Comparison of ENCODE assay signal across 8 mouse cellular contexts in the genomic region with DNA sequence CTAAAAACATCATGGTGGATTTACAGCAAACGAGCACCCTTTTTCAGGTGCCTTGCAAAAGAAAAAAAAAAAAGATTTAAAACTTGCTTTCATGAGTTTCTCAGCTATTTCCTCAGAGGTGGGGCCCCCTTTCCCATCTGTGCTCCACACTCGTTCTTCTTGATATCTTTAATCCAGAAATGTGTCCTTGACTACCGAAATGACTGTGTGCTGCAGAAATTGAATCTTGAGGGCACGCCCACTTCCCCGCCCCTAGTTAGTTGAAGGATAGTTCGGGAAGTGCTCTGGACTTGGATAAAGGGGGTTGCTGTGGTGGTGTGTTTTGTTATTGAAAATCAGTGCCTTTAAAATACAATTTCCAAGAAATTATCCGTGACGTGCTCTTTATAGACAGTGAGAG. TPM values are rescaled to one million over a fixed set of nuclear protein-coding genes. Genes with fewer than 3 reads are reported as not detected.
A peak's percentile ranks its signal among the peaks of the same experiment; 100 is the strongest.
DNase-seq lines count a peak whose midpoint lies in the region; ATAC-seq lines count a peak whose summit lies in the region.

No protein-coding gene starts in this region.

- no peak overlapping the region for H3K9ac ChIP-seq in forebrain, embryonic 16.5 days (replicated peaks; ENCODE audit: low read depth, low read length)
- H3K9ac ChIP-seq in hindbrain, embryonic 11.5 days (ENCODE audit: low read depth, low read length), result no peak overlapping the region
- H3K9ac ChIP-seq in limb, embryonic 12.5 days (replicated peaks), result 0 out of 2 replicates have a peak overlapping the region, but pooled peaks have one; percentile 24
- no peak overlapping the region for H3K9ac ChIP-seq in midbrain, embryonic 12.5 days (replicated peaks)

- H3K36me3 ChIP-seq in forebrain, embryonic 16.5 days (ENCODE audit: control insufficient read depth, insufficient read depth), result no peaks in the 10 kb centered on the region
- no peaks in the 10 kb centered on the region for H3K36me3 ChIP-seq in hindbrain, embryonic 11.5 days (ENCODE audit: control insufficient read depth, insufficient read depth, low read length)
- no peaks in the 10 kb centered on the region for H3K36me3 ChIP-seq in limb, embryonic 12.5 days
- no peaks in the 10 kb centered on the region for H3K36me3 ChIP-seq in midbrain, embryonic 12.5 days

- peak overlapping the region; percentile 94 for H3K4me2 ChIP-seq in forebrain, embryonic 16.5 days (ENCODE audit: low read length)
- peak overlapping the region; percentile 89 for H3K4me2 ChIP-seq in hindbrain, embryonic 11.5 days (replicated peaks; ENCODE audit: low read depth, low read length)
- H3K4me2 ChIP-seq in limb, embryonic 12.5 days, result peak overlapping the region; percentile 82
- peak overlapping the region; percentile 88 for H3K4me2 ChIP-seq in midbrain, embryonic 12.5 days (replicated peaks)

- no peaks in the 10 kb centered on the region for H3K9me3 ChIP-seq in forebrain, embryonic 16.5 days (ENCODE audit: control insufficient read depth, low read length)
- H3K9me3 ChIP-seq in hindbrain, embryonic 11.5 days (ENCODE audit: control insufficient read depth, low read length), result no peaks in the 10 kb centered on the region
- no peaks in the 10 kb centered on the region for H3K9me3 ChIP-seq in limb, embryonic 12.5 days
- no peaks in the 10 kb centered on the region for H3K9me3 ChIP-seq in midbrain, embryonic 12.5 days

- peak overlapping the region; percentile 78 for H3K4me3 ChIP-seq in forebrain, embryonic 16.5 days (replicated peaks; ENCODE audit: low read length)
- H3K4me3 ChIP-seq in hindbrain, embryonic 11.5 days (ENCODE audit: low read depth, low read length), result peak overlapping the region; percentile 87
- peak overlapping the region; percentile 97 for H3K4me3 ChIP-seq in limb, embryonic 12.5 days (replicated peaks)
- H3K4me3 ChIP-seq in midbrain, embryonic 12.5 days, result peak overlapping the region; percentile 76

- under 1% methylated on average over 8 of the region's 8 CpGs for WGBS in forebrain, embryonic 16.5 days
- WGBS in hindbrain, embryonic 11.5 days, result 0% methylated on average over 8 of the region's 8 CpGs
- 0% methylated on average over 8 of the region's 8 CpGs for WGBS in limb, embryonic 12.5 days
- 0% methylated on average over 8 of the region's 8 CpGs for WGBS in midbrain, embryonic 12.5 days

- no peaks in the 10 kb centered on the region for H3K27me3 ChIP-seq in forebrain, embryonic 16.5 days (replicated peaks; ENCODE audit: control insufficient read depth, insufficient read depth, low read length)
- no peaks in the 10 kb centered on the region for H3K27me3 ChIP-seq in hindbrain, embryonic 11.5 days (ENCODE audit: control insufficient read depth, insufficient read depth, low read length)
- H3K27me3 ChIP-seq in limb, embryonic 12.5 days, result peaks cover 15% of the 10 kb centered on the region; the same call in 1 of the 2 replicates
- H3K27me3 ChIP-seq in midbrain, embryonic 12.5 days, result peaks cover 9% of the 10 kb centered on the region; the same call in 1 of the 2 replicates

- H3K4me1 ChIP-seq in forebrain, embryonic 16.5 days (replicated peaks; ENCODE audit: control insufficient read depth, insufficient read depth, low read length), result peaks cover 22% of the 10 kb centered on the region
- peaks cover 3% of the 10 kb centered on the region; the same call in 1 of the 2 replicates for H3K4me1 ChIP-seq in hindbrain, embryonic 11.5 days (replicated peaks; ENCODE audit: control insufficient read depth, insufficient read depth, low read length)
- H3K4me1 ChIP-seq in limb, embryonic 12.5 days (replicated peaks), result peaks cover 38% of the 10 kb centered on the region
- H3K4me1 ChIP-seq in midbrain, embryonic 12.5 days, result peaks cover 45% of the 10 kb centered on the region

- DNase-seq in ovary, adult 18-20 months (ENCODE audit: low spot score), result peak; percentile 79
- DNase-seq in ovary, postnatal 14 days (ENCODE audit: low spot score), result no peak
- DNase-seq in cerebellum, adult 11-12 months, result peak; percentile 73
- peak; percentile 77 for DNase-seq in hindbrain, embryonic 11.5 days (ENCODE audit: low spot score)
- DNase-seq in testis, postnatal 10 days (ENCODE audit: low spot score), result peak; percentile 89

- ATAC-seq in forebrain, embryonic 16.5 days, result no peak
- ATAC-seq in hindbrain, embryonic 11.5 days (ENCODE audit: low FRiP score), result peak; percentile 52; the same call in 1 of the 2 replicates
- no peak for ATAC-seq in limb, embryonic 12.5 days (ENCODE audit: insufficient number of reproducible peaks, insufficient read depth, low FRiP score, low TSS enrichment, low read depth)
- ATAC-seq in midbrain, embryonic 12.5 days (ENCODE audit: low FRiP score, low read depth), result 0 out of 2 replicates have a peak, but pooled peaks have one; percentile 21

- no peak overlapping the region for H3K27ac ChIP-seq in forebrain, embryonic 16.5 days (ENCODE audit: low read length)
- H3K27ac ChIP-seq in hindbrain, embryonic 11.5 days (ENCODE audit: low read depth, low read length), result no peak overlapping the region
- peak overlapping the region; percentile 24; the same call in 1 of the 2 replicates for H3K27ac ChIP-seq in limb, embryonic 12.5 days
- peak overlapping the region; percentile 56 for H3K27ac ChIP-seq in midbrain, embryonic 12.5 days (replicated peaks)

RNA-seq across cellular contexts. Expression of gene Lrig1, which starts 0.7 kb away (rescaled TPM):
- 7.1 and 8.3 TPM in 2 replicates for polyA plus RNA-seq in forebrain, embryonic 16.5 days (2015; fragmentation: Nextera tagmentation; extraction: Ambion mirVana)
- 18.0 and 20.2 TPM in 2 replicates for polyA plus RNA-seq in hindbrain, embryonic 11.5 days (2014; fragmentation: Nextera tagmentation; extraction: Ambion mirVana)
- 20.5 and 25.0 TPM in 2 replicates for polyA plus RNA-seq in limb, embryonic 12.5 days (2016; fragmentation: Nextera tagmentation; extraction: Ambion mirVana)
- 14.4 and 17.3 TPM in 2 replicates for polyA plus RNA-seq in midbrain, embryonic 12.5 days (2016; fragmentation: Nextera tagmentation; extraction: Ambion mirVana)

Comparison
In these comparisons a context has a peak if more than half of its experiments do, and no peak if none do; other contexts are left out.
1. ATAC-seq: peak in hindbrain, embryonic 11.5 days (single experiment) and midbrain, embryonic 12.5 days (single experiment); none in forebrain, embryonic 16.5 days (single experiment) and limb, embryonic 12.5 days (single experiment).
2. H3K27ac ChIP-seq: peak in limb, embryonic 12.5 days (single experiment) and midbrain, embryonic 12.5 days (single experiment); none in forebrain, embryonic 16.5 days (single experiment) and hindbrain, embryonic 11.5 days (single experiment).
3. Peak in every context shown above with its lines, with median percentiles within 50 percentile points of each other: H3K4me2 ChIP-seq and H3K4me3 ChIP-seq.